Mouse (Mus musculus): Measurements from ENCODE around the gene Ncdn. TPM values are rescaled to one million over a fixed set of nuclear protein-coding genes. Genes with fewer than 3 reads are reported as not detected.

Gene Ncdn
- total and polyA plus RNA-seq, 2 experiments from 2014 or later: 186 to 393 TPM

GRCm38 (mm10) chr4:126736001-126736414 is 17.2 kb downstream of the Ncdn start, which contains the start of gene Tfap2e:
Gene Tfap2e, minus strand, starts transcription at chr4:126736240.
- Histone ChIP-seq H3K27ac (ENCODE audit: low read depth, low read length) (no peak within 1 kb of the TSS), H3K4me3 (ENCODE audit: low read depth, low read length) (peak within 1 kb of the TSS; percentile 29), H3K27me3 (ENCODE audit: insufficient read depth, low read length) (peaks cover 80% of the 10 kb centered on the region), H3K9me3 (ENCODE audit: low read length) (no peaks in the 10 kb centered on the region), H3K4me2 (ENCODE audit: low read depth, low read length, poor library complexity, severe bottlenecking) (peak within 1 kb of the TSS; percentile 41), H3K9ac (replicated peaks; ENCODE audit: low read length, poor library complexity, severe bottlenecking) (no peak within 1 kb of the TSS), H3K36me3 (ENCODE audit: insufficient read depth, low read length) (no peaks in the 10 kb centered on the region), H3K4me1 (ENCODE audit: insufficient read depth, low read length) (0 out of 2 replicates have a peak, but pooled peaks cover 3% of the 10 kb centered on the region)
- WGBS: under 1% methylated on average over 29 of the region's 32 CpGs
- TF ChIP-seq CTCF (IDR thresholded peaks at IDR 0.05): no peak
- DNase-seq (ENCODE audit: low spot score): peak; percentile 36
- no peak; the same call in 1 of the 2 replicates for ATAC-seq (ENCODE audit: low FRiP score)

DNA sequence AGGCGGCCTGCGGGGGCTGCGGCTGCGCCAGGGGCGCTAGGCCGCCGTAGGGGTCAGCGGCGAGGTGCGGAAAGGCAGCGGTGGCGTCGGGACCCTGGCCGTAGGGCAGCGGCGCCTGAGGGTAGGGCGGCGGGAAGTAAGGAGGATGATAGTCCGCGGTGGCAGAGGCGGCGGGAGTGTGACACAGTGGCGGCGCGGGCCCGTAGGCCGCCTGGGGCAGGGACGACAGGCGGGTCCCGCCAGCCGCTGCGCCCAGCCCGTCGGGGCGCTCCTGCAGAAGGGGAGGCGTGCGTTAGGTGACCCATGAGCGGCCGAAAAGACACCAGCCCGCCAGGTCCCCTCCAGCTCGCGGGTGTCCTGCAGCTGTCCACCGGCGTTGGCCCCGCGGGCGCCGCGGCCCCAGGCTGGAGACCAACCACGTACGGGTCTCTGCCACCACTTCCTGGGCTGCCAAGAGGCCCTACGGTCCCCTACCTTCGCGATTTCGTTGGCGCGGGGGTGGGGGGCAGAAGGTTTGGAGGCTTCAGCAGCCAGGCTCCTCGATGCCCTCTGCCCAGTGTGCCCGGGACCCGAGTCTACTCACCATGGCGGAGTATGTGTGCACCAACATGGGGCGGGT is 17.7 kb downstream of the Ncdn start:
- peak overlapping the region; percentile 29 for H3K4me3 ChIP-seq (ENCODE audit: low read depth, low read length)
- no peaks in the 10 kb centered on the region for H3K36me3 ChIP-seq (ENCODE audit: insufficient read depth, low read length)
- no peak overlapping the region for H3K27ac ChIP-seq (ENCODE audit: low read depth, low read length)
- H3K4me2 ChIP-seq (ENCODE audit: low read depth, low read length, poor library complexity, severe bottlenecking): peak overlapping the region; percentile 41
- 3% methylated on average over 43 of the region's 62 CpGs for WGBS
- H3K9me3 ChIP-seq (ENCODE audit: low read length): no peaks in the 10 kb centered on the region
- no peak for TF ChIP-seq CTCF (IDR thresholded peaks at IDR 0.05)
- 0 out of 2 replicates have a peak, but pooled peaks cover 3% of the 10 kb centered on the region for H3K4me1 ChIP-seq (ENCODE audit: insufficient read depth, low read length)
- H3K9ac ChIP-seq (replicated peaks; ENCODE audit: low read length, poor library complexity, severe bottlenecking): no peak overlapping the region
- ATAC-seq (ENCODE audit: low FRiP score) (no peak; the same call in 1 of the 2 replicates), DNase-seq (ENCODE audit: low spot score) (no peak)
- H3K27me3 ChIP-seq (ENCODE audit: insufficient read depth, low read length): peaks cover 85% of the 10 kb centered on the region

DNA sequence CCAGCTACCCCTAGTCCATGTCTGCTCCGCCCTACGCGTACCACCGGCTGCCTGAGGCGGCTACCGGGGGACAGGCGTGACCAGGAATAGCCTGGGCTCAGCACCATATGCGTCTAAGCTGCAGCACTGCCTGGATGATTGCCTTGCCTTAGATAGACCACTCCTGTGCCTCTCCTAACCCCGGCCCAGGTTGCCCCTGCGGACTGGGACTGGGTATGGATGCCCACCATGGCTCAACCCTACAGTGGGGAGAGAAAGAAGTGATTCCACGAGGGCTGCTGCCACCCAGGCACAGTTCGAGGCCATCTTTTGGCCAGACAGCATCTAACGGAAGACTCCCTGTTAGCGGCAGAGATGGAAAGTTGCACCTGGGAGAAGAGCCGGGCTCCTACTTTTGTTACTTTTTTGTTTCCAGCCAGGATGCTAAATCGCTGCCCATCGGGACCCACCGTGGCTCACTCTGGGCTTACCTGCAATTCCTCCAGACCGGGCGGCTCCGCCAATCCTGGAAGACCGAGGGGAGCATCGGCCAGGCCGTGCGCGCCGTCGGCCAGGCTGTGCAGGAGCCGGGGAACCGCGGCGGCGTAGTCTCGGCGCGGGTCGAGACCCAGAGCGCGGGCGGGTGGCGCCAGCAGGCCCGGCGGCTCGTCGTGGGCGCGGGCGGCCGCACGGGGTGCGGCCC is 18.4 kb downstream of the Ncdn start:
- Histone ChIP-seq H3K27me3 (ENCODE audit: insufficient read depth, low read length) (peaks cover 87% of the 10 kb centered on the region), H3K9me3 (ENCODE audit: low read length) (no peaks in the 10 kb centered on the region), H3K36me3 (ENCODE audit: insufficient read depth, low read length) (no peaks in the 10 kb centered on the region), H3K4me3 (ENCODE audit: low read depth, low read length) (peak overlapping the region; percentile 29; the same call in 1 of the 2 replicates), H3K4me1 (ENCODE audit: insufficient read depth, low read length) (0 out of 2 replicates have a peak, but pooled peaks cover 3% of the 10 kb centered on the region), H3K4me2 (ENCODE audit: low read depth, low read length, poor library complexity, severe bottlenecking) (peak overlapping the region; percentile 41; the same call in 1 of the 2 replicates), H3K27ac (ENCODE audit: low read depth, low read length) (no peak overlapping the region), H3K9ac (replicated peaks; ENCODE audit: low read length, poor library complexity, severe bottlenecking) (no peak overlapping the region)
- DNase-seq (ENCODE audit: low spot score): no peak
- 3% methylated on average over 51 of the region's 51 CpGs for WGBS
- no peak for ATAC-seq (ENCODE audit: low FRiP score)
- TF ChIP-seq CTCF (IDR thresholded peaks at IDR 0.05): no peak

GRCm38 (mm10) chr4:126734001-126734603 is 19.1 kb downstream of the Ncdn start:
- Histone ChIP-seq H3K36me3 (ENCODE audit: insufficient read depth, low read length) (no peaks in the 10 kb centered on the region), H3K4me3 (ENCODE audit: low read depth, low read length) (no peak overlapping the region; the same call in 1 of the 2 replicates), H3K4me1 (ENCODE audit: insufficient read depth, low read length) (0 out of 2 replicates have a peak, but pooled peaks cover 3% of the 10 kb centered on the region), H3K9ac (replicated peaks; ENCODE audit: low read length, poor library complexity, severe bottlenecking) (no peak overlapping the region), H3K9me3 (ENCODE audit: low read length) (no peaks in the 10 kb centered on the region), H3K27me3 (ENCODE audit: insufficient read depth, low read length) (peaks cover 82% of the 10 kb centered on the region), H3K27ac (ENCODE audit: low read depth, low read length) (no peak overlapping the region), H3K4me2 (ENCODE audit: low read depth, low read length, poor library complexity, severe bottlenecking) (no peak overlapping the region)
- ATAC-seq (ENCODE audit: low FRiP score) (no peak), DNase-seq (ENCODE audit: low spot score) (no peak)
- no peak for TF ChIP-seq CTCF (IDR thresholded peaks at IDR 0.05)
- WGBS: 3% methylated on average over 16 of the region's 16 CpGs

- no peaks in the 10 kb centered on the region for H3K36me3 ChIP-seq (ENCODE audit: insufficient read depth, low read length)
- H3K27ac ChIP-seq (ENCODE audit: low read depth, low read length): no peak overlapping the region
- H3K4me2 ChIP-seq (ENCODE audit: low read depth, low read length, poor library complexity, severe bottlenecking): peak overlapping the region; percentile 33; the same call in 1 of the 2 replicates
- WGBS: 4% methylated on average over 26 of the region's 26 CpGs
- H3K4me1 ChIP-seq (ENCODE audit: insufficient read depth, low read length): 0 out of 2 replicates have a peak, but pooled peaks cover 3% of the 10 kb centered on the region
- H3K27me3 ChIP-seq (ENCODE audit: insufficient read depth, low read length): peaks cover 69% of the 10 kb centered on the region
- ATAC-seq (ENCODE audit: low FRiP score) (no peak), DNase-seq (ENCODE audit: low spot score) (no peak)
- H3K9ac ChIP-seq (replicated peaks; ENCODE audit: low read length, poor library complexity, severe bottlenecking): no peak overlapping the region
- no peak for TF ChIP-seq CTCF (IDR thresholded peaks at IDR 0.05)
- no peaks in the 10 kb centered on the region for H3K9me3 ChIP-seq (ENCODE audit: low read length)
- H3K4me3 ChIP-seq (ENCODE audit: low read depth, low read length): 0 out of 2 replicates have a peak overlapping the region, but pooled peaks have one; percentile 3
These were observed 20.5 kb downstream of the Ncdn start for GRCm38 (mm10) chr4:126732531-126733380.

All from midbrain, postnatal 0 days (tissue).